Mouse (Mus musculus) splenic B cell, adult 2 months (primary cell): ENCODE measurements around the gene Lin28b.
A peak's percentile ranks its signal among the peaks of the same experiment; 100 is the strongest.

Experiments
- DNase-seq: peaks from one replicate; pipeline ENCODE4 v3.0.0-alpha.2; 2011; ENCODE audit warnings: low read depth, low spot score
- H3K27me3 ChIP-seq: 2 replicates; pipeline ENCODE4 v1.6.1; 2012; ENCODE audit warnings: mild to moderate bottlenecking, low read length, moderate library complexity, mixed read lengths; ENCODE audit not compliant: control insufficient read depth, poor library complexity, insufficient read depth, severe bottlenecking
- H3K36me3 ChIP-seq: 2 replicates; pipeline ENCODE4 v1.6.1; 2012; ENCODE audit warnings: mild to moderate bottlenecking, low read length, moderate library complexity, mixed read lengths; ENCODE audit not compliant: control insufficient read depth, poor library complexity, insufficient read depth, severe bottlenecking

Gene Lin28b

GRCm38 (mm10) chr10:45485761-45486602 lies at the start of gene Lin28b:
Gene Lin28b, minus strand, starts transcription at chr10:45486395.
- peak; percentile 18 for DNase-seq
- Histone ChIP-seq H3K27me3 (no peaks in the 10 kb centered on the region), H3K36me3 (no peaks in the 10 kb centered on the region)

GRCm38 (mm10) chr10:45511764-45512163 lies 25.6 kb upstream of the Lin28b start:
- H3K27me3 ChIP-seq: no peaks in the 10 kb centered on the region
- no peak for DNase-seq
- no peaks in the 10 kb centered on the region for H3K36me3 ChIP-seq

- Histone ChIP-seq H3K36me3 (no peaks in the 10 kb centered on the region), H3K27me3 (no peaks in the 10 kb centered on the region)
- DNase-seq: no peak
Measured at GRCm38 (mm10) chr10:45510662-45511061, 24.5 kb upstream of the Lin28b start.

GRCm38 (mm10) chr10:45500259-45500658 lies 14.1 kb upstream of the Lin28b start:
- H3K27me3 ChIP-seq: no peaks in the 10 kb centered on the region
- no peak for DNase-seq
- H3K36me3 ChIP-seq: no peaks in the 10 kb centered on the region

- Histone ChIP-seq H3K36me3 (no peaks in the 10 kb centered on the region), H3K27me3 (no peaks in the 10 kb centered on the region)
- DNase-seq: no peak
Measured at GRCm38 (mm10) chr10:45486603-45486946, 380 bp upstream of the Lin28b start.

- no peaks in the 10 kb centered on the region for H3K36me3 ChIP-seq
- peak; percentile 14 for DNase-seq
- no peaks in the 10 kb centered on the region for H3K27me3 ChIP-seq
Measured at GRCm38 (mm10) chr10:45485226-45485760, 902 bp downstream of the Lin28b start.

- DNase-seq: peak; percentile 21
- Histone ChIP-seq H3K36me3 (no peaks in the 10 kb centered on the region), H3K27me3 (no peaks in the 10 kb centered on the region)
Measured at GRCm38 (mm10) chr10:45483210-45483609, 3.0 kb downstream of the Lin28b start.

- DNase-seq: no peak
- H3K36me3 ChIP-seq: no peaks in the 10 kb centered on the region
Measured at GRCm38 (mm10) chr10:45473663-45474333, 12.4 kb downstream of the Lin28b start.

GRCm38 (mm10) chr10:45473143-45473484 lies 13.1 kb downstream of the Lin28b start:
- Histone ChIP-seq H3K27me3 (peaks cover 7% of the 10 kb centered on the region), H3K36me3 (no peaks in the 10 kb centered on the region)
- no peak for DNase-seq

More at GRCm38 (mm10) chr10:45473663-45474333, 12.4 kb downstream of the Lin28b start:
- H3K27me3 ChIP-seq: peaks cover 7% of the 10 kb centered on the region

- H3K27me3 ChIP-seq: peaks cover 7% of the 10 kb centered on the region
Measured at GRCm38 (mm10) chr10:45472431-45473142, 13.6 kb downstream of the Lin28b start.

GRCm38 (mm10) chr10:45471321-45471720 lies 14.9 kb downstream of the Lin28b start:
- DNase-seq: no peak
- H3K27me3 ChIP-seq: peaks cover 7% of the 10 kb centered on the region
- H3K36me3 ChIP-seq: no peaks in the 10 kb centered on the region

More at GRCm38 (mm10) chr10:45472431-45473142, 13.6 kb downstream of the Lin28b start:
- H3K36me3 ChIP-seq: no peaks in the 10 kb centered on the region
- no peak for DNase-seq

GRCm38 (mm10) chr10:45470079-45470739 lies 16.0 kb downstream of the Lin28b start:
- peak; percentile 2 for DNase-seq
- peaks cover 7% of the 10 kb centered on the region for H3K27me3 ChIP-seq

GRCm38 (mm10) chr10:45469027-45469996 lies 16.9 kb downstream of the Lin28b start:
- Histone ChIP-seq H3K36me3 (no peaks in the 10 kb centered on the region), H3K27me3 (peaks cover 7% of the 10 kb centered on the region)
- peak; percentile 7 for DNase-seq

More at GRCm38 (mm10) chr10:45470079-45470739, 16.0 kb downstream of the Lin28b start:
- no peaks in the 10 kb centered on the region for H3K36me3 ChIP-seq
